Mouse (Mus musculus): ENCODE results near the gene Btbd8.

The Btbd8 gene

GRCm38 (mm10) chr5:107462147-107463076 lies 24.6 kb downstream of the Btbd8 start:
- DNase-seq: no peak

DNA sequence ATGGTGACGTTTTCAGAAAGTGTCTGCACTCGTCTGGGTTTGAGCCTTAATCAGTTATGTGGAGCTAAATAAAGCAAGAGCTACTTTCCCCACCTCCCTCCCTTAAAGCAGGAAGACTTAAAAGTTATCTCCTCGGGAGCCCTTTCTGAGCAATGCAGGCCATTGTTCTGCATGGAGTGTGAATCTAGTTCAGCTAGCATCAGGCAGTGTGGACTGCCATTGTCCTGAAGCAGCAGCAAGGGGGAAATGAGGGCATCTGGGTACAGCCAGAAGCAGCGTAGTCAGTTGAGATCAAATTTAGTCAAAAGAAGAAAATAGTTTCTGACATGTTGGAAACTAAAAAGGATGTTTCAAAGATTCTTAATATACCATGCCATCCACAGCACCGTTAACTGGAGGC lies 28.7 kb downstream of the Btbd8 start:
- DNase-seq: no peak

DNA sequence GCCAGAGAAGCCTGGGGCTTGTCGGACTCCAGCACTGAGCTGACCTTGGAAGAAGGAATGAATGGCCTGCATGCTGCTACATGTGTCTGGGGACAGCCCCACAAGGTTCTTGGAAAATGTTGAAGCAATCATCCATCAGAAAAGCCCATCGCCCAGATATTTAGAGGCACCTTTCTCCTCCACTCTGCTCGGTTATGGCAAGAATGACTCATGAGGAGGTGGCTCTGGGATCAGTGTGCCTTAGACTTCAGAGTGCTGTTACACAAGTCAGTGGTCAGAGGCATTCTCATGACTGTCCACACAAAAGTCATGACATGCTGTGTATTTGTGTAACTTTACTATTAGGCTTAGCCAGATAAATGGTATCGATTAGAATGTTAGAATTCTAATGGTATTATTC lies 29.3 kb downstream of the Btbd8 start:
- no peak for DNase-seq

DNA sequence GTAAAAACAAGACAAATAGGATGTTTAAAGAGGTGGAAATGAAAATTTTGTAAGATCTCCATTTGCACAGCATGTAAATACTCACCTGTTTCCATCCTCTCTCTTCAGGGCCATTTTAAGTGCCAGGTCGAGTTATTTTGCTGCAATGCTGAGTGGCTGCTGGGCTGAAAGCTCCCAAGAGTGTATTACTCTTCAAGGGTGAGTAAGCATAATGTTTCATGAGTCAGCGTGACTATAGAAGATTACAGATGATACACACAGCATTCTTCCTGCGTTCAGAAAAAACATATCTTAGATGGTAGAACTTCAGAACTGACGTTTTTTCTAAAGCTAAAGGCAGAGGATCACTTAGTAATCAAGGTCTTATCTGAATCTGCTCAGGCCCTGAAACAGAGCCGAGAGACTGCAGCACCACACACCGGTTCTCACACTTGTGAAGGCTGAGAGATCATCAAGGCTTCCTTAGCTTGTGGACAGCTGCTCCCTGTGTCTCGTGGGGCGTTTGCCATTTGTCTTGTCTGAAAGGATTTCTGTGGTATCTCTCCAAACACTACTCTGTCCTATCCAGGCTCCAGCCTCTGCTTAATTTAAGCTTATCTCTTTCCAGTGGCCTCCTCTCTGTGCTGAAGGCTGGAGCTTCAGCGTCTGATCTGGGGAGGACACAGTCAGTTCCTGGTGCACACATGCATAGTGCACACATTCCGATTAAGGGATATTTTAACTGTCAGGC lies 33.0 kb downstream of the Btbd8 start:
- no peak for DNase-seq

- no peak for DNase-seq
These were observed 42.4 kb downstream of the Btbd8 start for GRCm38 (mm10) chr5:107480194-107480593.

DNA sequence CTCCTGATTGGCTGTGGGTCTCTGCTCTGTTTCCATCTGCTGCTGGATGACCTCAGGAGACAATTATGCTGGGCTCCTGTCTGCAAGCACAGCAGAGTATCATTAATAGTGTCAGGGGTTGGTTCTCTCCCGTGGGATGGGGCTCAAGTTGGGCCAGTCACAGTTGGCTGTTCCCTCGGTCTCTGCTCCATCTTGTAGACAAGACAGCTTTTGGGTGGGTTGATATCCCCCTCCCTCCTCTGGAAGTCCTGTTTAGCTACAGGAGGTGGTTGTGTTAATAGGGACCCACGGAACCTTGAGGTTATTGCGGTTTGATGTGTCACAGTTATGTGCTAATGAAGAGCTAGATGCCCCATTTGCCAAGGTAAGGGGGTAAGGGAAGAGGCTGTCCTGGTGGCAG lies 51.2 kb downstream of the Btbd8 start:
- no peak for DNase-seq

GRCm38 (mm10) chr5:107491036-107491435 lies 53.2 kb downstream of the Btbd8 start:
- DNase-seq: no peak

- DNase-seq: no peak
These were observed 54.7 kb downstream of the Btbd8 start for GRCm38 (mm10) chr5:107492471-107492870.

DNA sequence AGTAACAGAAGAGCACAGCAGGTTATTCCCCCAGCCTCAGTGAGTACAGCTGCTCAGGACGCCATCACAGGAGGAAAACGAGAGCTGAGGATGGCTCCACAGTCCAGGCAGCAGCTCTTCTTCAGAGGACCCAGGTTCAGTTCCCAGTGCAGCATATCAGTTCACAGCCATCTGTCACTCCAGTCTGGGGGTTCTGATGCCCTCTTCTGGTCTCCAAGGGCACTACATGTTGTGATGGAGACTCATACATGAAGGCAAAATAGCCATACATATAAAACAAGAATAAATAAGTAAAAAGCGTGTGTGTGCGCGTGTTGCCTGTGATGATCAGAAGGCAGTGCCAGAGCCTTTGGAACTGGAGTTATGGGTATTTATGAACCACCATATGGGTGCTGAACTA lies 57.0 kb downstream of the Btbd8 start:
- DNase-seq: peak in 1 of 2 experiments; percentile 13

- no peak for DNase-seq
These were observed 58.2 kb downstream of the Btbd8 start for GRCm38 (mm10) chr5:107496047-107496446.

DNA sequence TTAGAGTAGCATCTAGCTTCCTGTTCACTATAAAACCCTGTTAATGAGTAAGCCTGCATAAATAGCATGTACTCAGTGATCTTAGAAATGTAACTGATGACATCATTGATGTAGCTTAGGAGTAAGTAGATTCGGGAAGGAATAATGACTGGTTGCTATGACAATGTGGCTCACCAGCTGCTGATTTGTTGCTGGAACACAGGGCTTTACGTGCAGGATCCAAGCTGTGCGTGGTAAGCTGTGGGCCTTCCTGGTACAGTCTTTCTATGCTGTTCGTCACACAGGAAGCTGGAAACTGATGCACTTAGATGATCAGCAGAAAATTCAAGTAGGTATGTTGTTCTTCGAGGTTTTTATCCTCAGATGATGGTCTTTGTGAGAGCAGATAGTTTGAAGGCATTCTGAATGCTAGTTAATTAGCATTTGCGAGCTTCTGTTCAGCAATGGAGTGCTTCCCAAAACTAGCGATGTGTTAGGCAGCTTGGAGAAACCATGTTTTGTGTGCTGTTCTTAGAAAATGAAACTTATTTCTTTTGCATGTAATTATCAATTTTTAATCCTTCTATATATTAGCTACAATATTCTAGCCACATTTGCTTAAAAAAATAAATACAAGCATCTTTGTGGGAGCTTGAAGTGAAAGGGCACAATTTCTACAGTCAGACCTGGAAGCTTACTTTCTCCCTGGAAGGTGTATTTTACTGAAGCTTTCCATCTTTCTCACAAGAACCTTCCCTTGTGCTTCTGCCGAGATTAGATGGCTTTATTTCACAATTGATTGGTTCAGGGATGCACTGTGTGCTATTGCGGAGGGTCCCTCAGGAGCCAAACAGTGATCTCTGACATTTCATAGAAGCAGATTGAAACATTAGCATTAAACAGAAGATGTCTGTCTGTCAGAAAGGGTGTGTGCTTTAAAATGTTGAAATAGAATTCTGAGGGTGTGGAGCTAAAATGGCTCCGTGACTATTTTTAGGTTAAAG lies 60.0 kb downstream of the Btbd8 start:
- peak in 1 of 2 experiments; percentile 13 for DNase-seq

DNA sequence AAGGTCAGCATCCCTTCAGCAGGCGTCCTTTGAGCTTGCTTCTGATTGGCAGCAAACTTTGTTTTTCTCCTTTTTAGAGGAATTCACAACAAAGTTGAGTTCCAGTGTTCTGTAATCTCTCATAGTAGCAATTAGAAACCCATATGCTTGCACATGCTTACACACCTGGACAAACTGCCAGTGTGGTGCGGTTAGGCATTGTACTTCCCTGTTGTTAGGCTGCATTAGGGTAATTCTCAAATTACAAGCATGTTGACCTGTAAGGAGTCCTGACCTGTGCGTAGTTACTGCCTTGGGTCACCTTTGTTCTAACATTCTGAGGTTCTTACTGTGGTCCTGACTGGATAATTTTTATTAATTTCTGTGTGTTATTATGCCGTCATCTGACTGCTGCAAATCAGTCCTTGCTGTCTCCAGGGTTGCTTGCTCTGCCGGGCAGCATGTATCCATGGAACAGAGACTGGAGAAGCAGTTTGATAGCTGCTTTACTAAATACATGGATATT lies 61.1 kb downstream of the Btbd8 start:
- peak in 1 of 2 experiments; percentile 5 for DNase-seq

DNA sequence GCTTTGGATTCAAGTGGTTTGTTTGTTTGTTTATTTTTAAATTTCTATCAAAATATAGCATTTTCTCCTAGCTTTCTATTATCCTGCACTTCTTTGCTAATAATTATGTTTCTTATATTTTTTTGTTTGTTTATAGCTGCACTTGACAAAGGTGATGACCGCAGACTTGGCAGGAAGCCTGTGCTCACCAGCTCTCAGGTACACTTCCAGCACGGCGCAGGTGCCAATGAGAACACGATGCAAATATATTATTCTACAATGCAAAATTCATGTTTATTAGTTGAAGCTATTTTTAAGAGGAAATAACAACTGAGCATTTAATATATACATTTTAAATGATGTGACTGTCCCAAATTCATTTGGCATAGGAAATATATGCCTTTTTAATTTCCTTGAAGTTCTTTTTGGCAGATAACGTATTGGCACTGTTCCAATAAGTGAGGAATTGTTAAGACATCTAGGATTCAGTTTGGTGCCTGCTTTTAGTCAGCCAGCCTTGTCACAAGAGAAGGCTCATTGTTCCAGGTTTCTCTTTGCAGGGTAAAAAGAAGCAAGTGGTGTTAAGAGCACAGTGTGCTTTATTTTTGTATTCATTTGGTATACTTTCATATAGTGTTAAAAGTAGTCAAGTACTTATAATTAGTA lies 62.2 kb downstream of the Btbd8 start:
- no peak for DNase-seq

DNA sequence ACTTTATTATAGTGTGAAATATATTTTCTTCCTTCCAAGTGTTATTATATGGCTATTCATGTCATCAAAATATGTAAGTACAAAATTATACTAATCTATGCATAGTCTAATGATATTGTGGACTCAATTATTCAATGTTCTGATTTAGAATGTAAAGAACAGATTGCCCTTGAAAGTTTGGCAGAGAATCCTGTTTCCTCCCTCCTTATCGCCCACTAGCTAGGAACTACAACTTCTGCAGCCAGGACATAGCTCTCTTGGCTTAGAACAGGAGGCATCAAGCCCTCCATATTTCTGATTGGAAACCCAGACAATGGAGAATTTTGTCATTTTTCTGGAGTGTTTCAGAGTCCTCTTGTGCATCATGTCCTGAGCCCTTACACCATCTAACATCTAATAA lies 62.9 kb downstream of the Btbd8 start:
- no peak for DNase-seq

DNA sequence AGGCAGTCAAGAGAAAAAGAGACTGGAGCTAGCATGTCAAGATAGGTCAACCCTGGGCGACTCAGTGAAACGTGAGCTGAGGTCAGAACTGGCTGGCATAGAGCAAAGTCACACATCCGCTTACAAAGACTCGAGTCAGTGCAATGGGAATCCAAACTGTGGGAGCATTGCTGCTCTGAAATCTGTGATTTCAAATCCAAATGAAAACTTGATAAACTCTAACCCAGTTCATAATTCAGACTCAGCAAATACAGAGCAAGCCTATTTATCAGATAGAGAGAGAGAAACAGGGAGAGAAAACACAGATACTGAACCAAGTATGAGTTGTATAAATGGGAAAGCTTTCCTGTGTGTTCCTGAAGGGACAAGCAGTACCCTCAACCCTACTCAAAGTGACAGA lies 69.5 kb downstream of the Btbd8 start, which contains the start of gene Gm42669:
Gene Gm42669, plus strand, starts transcription at position 301 of the 400 bp plus-strand sequence.
- no peak for DNase-seq

DNA sequence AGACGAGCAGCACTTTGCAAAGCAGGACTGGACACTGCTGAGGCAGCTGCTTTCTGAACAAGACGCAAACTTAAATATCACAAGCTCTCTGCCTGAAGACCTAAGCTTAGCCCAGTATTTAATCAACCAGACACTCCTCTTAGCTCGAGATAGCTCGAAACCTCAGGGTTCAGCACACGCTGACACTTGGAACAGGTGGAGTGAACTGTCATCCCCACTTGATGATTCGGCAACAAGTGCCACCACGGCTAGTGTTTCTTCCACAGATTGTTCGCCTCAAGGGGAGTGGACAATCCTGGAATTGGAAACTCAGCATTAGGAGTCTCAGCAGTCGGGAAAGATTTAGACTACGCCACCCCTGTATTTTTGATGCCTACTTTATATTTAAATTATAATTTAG lies 72.7 kb downstream of the Btbd8 start:
- no peak for DNase-seq

- no peak for DNase-seq
These were observed 73.5 kb downstream of the Btbd8 start for GRCm38 (mm10) chr5:107511326-107511725.

DNA sequence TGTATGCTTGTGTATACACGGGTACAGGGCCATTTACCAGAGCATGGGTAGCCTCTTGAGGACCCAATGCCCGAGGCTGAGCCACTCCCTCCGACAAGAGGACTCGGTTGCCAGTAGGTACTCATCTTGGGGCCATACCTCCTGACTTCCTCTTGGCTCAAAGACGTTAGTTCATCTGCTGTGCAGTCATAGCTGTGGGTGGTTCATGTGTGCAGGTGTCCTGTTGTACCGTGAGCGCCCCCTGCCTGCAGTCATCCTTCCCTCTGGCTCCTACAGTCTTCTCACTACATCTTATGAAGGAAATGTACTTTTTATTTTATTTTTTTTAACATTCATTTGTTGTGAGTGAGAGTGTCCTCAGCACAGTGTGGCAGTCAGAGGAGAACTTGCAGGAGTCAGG lies 75.8 kb downstream of the Btbd8 start:
- DNase-seq: peak; percentile 68 to 72

DNA sequence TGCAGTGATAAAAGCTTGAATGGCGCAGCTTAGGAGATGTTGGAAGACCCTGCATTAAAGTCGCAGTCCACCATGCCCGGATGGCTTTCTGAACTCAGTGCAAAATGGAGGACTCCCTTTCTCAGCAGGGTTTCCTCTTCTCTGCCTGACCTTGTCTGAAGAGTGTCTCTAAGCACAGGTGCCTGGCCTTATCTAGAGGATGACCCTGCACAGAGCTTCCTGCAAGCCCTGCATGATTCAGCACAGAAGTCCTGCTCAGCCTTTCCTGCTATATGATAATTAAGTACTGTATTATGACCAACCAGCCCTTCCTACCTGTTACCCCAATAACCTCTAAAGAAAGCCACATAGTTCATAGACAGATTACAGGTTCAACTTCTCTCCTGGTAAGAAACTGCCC lies 77.7 kb downstream of the Btbd8 start:
- DNase-seq: no peak

- no peak for DNase-seq
These were observed 78.3 kb downstream of the Btbd8 start for GRCm38 (mm10) chr5:107516087-107516486.

GRCm38 (mm10) chr5:107518602-107519001 lies 80.8 kb downstream of the Btbd8 start:
- DNase-seq: no peak

GRCm38 (mm10) chr5:107521386-107521785 lies 83.6 kb downstream of the Btbd8 start:
- DNase-seq: no peak
